Mouse (Mus musculus): ENCODE measurements around the gene Tgfa.

- TF ChIP-seq CTCF (IDR thresholded peaks at IDR 0.05; ENCODE audit: low read depth) (no peak), EP300 (IDR thresholded peaks at IDR 0.05; ENCODE audit: low read depth) (no peak)
Observed at GRCm38 (mm10) chr6:86160878-86161277, 34.1 kb upstream of the Tgfa start.
